Comparison of ENCODE assay signal across 10 mouse cellular contexts in the genomic region with DNA sequence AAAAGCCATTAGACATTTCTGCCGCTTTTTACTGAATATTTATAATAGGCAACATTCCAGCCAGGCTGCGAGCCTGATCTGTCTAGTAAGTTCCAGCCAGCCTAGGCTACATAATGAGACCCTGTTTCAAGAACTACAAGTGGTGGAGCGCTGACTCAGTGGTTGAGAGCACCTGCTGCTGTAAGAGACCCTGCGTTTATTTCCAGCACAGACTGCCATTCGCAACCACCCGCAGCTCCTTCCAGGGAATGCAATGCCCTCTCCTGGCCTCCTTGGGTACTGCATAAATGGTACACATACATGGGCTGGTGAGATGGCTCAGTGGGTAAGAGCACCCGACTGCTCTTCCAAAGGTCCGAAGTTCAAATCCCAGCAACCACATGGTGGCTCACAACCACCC. TPM values are rescaled to one million over a fixed set of nuclear protein-coding genes. Genes with fewer than 3 reads are reported as not detected.
DNase-seq lines count a peak whose midpoint lies in the region; ATAC-seq and TF ChIP-seq lines count a peak whose summit lies in the region.
"Had no signal": no experiment of that assay in that cellular context is flagged by ENCODE, and none has a peak within 500 bp of the region (broad histone marks: within the 10 kb centered on the region; RNA-seq: fewer than 3 reads in every experiment).

No protein-coding gene starts in this region.

- intact Hi-C loops in heart, postnatal 25 days (cut with DNase I), result no loop called here

- peaks cover 39% of the 10 kb centered on the region for H3K4me1 ChIP-seq in heart, embryonic 10.5 days
- no peaks in the 10 kb centered on the region for H3K4me1 ChIP-seq in midbrain, postnatal 0 days (ENCODE audit: insufficient read depth, low read length)
- H3K4me1 ChIP-seq in midbrain, embryonic 15.5 days, result no peaks in the 10 kb centered on the region

- no peaks in the 10 kb centered on the region for H3K9me3 ChIP-seq in heart, embryonic 10.5 days
- no peaks in the 10 kb centered on the region for H3K9me3 ChIP-seq in midbrain, postnatal 0 days (ENCODE audit: low read length)
- no peaks in the 10 kb centered on the region for H3K9me3 ChIP-seq in midbrain, embryonic 15.5 days

- no peak overlapping the region for H3K27ac ChIP-seq in heart, embryonic 10.5 days
- no peak overlapping the region for H3K27ac ChIP-seq in midbrain, postnatal 0 days (ENCODE audit: low read depth, low read length)
- H3K27ac ChIP-seq in midbrain, embryonic 15.5 days, result no peak overlapping the region
- H3K27ac ChIP-seq: macrophage had no signal

- 89% methylated on average over 8 of the region's 8 CpGs for WGBS in heart, embryonic 10.5 days
- 93% methylated on average over 8 of the region's 8 CpGs for WGBS in midbrain, postnatal 0 days
- 94% methylated on average over 8 of the region's 8 CpGs for WGBS in midbrain, embryonic 15.5 days

- peak; percentile 42 for TF ChIP-seq CTCF in midbrain, postnatal 0 days (IDR thresholded peaks at IDR 0.05)

- DNase-seq in heart, embryonic 10.5 days (ENCODE audit: low spot score), result peak; percentile 73
- no peak for DNase-seq in heart, postnatal 25 days (ENCODE audit: low spot score)
- DNase-seq in midbrain, postnatal 0 days (ENCODE audit: low spot score), result no peak
- peak; percentile 29 for DNase-seq in brain, adult 2 months (ENCODE audit: low read depth, low spot score)
- peak; percentile 58 for DNase-seq in splenic B cell, adult 2 months (ENCODE audit: low read depth, low spot score)
- DNase-seq in adrenal gland, postnatal 36 days, result no peak

- H3K4me2 ChIP-seq in midbrain, postnatal 0 days (ENCODE audit: low read depth, low read length, poor library complexity, severe bottlenecking), result no peak overlapping the region
- H3K4me2 ChIP-seq in midbrain, embryonic 15.5 days, result no peak overlapping the region

- no peak for ATAC-seq in midbrain, postnatal 0 days (ENCODE audit: low FRiP score)
- no peak for ATAC-seq in midbrain, embryonic 15.5 days (replicated peaks)
- ATAC-seq in granulocyte monocyte progenitor cell, adult 5-6 weeks (replicated peaks; ENCODE audit: poor library complexity, severe bottlenecking), result no peak
- ATAC-seq: activated CD4-positive, CD25-positive, alpha-beta regulatory T cell, adult 4 months had no signal

- H3K36me3 ChIP-seq in heart, embryonic 10.5 days, result peaks cover 49% of the 10 kb centered on the region
- 0 out of 2 replicates have a peak, but pooled peaks cover 3% of the 10 kb centered on the region for H3K36me3 ChIP-seq in midbrain, postnatal 0 days (ENCODE audit: insufficient read depth, low read length)
- H3K36me3 ChIP-seq in midbrain, embryonic 15.5 days (replicated peaks), result no peaks in the 10 kb centered on the region
- no peaks in the 10 kb centered on the region for H3K36me3 ChIP-seq in splenic B cell, adult 2 months (ENCODE audit: control insufficient read depth, insufficient read depth, low read length, poor library complexity, severe bottlenecking)

- H3K27me3 ChIP-seq in heart, embryonic 10.5 days (ENCODE audit: insufficient read depth, poor library complexity, severe bottlenecking), result no peaks in the 10 kb centered on the region
- H3K27me3 ChIP-seq in midbrain, postnatal 0 days (ENCODE audit: insufficient read depth, low read length), result no peaks in the 10 kb centered on the region
- H3K27me3 ChIP-seq in midbrain, embryonic 15.5 days (replicated peaks), result no peaks in the 10 kb centered on the region
- H3K27me3 ChIP-seq in splenic B cell, adult 2 months (ENCODE audit: control insufficient read depth, insufficient read depth, low read length, poor library complexity, severe bottlenecking), result no peaks in the 10 kb centered on the region

- no peak overlapping the region for H3K4me3 ChIP-seq in heart, embryonic 10.5 days
- H3K4me3 ChIP-seq in midbrain, postnatal 0 days (ENCODE audit: low read depth, low read length), result no peak overlapping the region
- H3K4me3 ChIP-seq in midbrain, embryonic 15.5 days, result no peak overlapping the region

- no peak overlapping the region for H3K9ac ChIP-seq in midbrain, postnatal 0 days (replicated peaks; ENCODE audit: low read length, poor library complexity, severe bottlenecking)
- H3K9ac ChIP-seq in midbrain, embryonic 15.5 days, result no peak overlapping the region

RNA-seq across cellular contexts. Expression of gene Nmt1, which starts 18.8 kb away (rescaled TPM):
- 58.4 and 59.0 TPM in 2 replicates for polyA plus RNA-seq in heart, embryonic 10.5 days (2016; fragmentation: Nextera tagmentation; extraction: Ambion mirVana)
- total RNA-seq in heart, postnatal 25 days (2021), result 10 to 100 TPM; 65.2 to 66.1 TPM
- 48.6 and 56.3 TPM in 2 replicates for total RNA-seq in midbrain, postnatal 0 days (2014; rRNA removed)
- 39.1 and 40.5 TPM in 2 replicates for polyA plus RNA-seq in midbrain, postnatal 0 days (2015; fragmentation: Nextera tagmentation; extraction: Ambion mirVana)
- 26.8 and 35.5 TPM in 2 replicates for polyA plus RNA-seq in midbrain, embryonic 15.5 days (2015; fragmentation: Nextera tagmentation; extraction: Ambion mirVana)
- total RNA-seq in adrenal gland, postnatal 36 days (2021), result 100 to 1,000 TPM; 100 to 114 TPM
- total RNA-seq in granulocyte monocyte progenitor cell, adult 5-6 weeks (2014; fragmentation: Nextera tagmentation), result 39.2 and 44.9 TPM in 2 replicates
- 54.1 and 58.9 TPM in 2 replicates for total RNA-seq in granulocyte monocyte progenitor cell, adult 5-6 weeks (2017)

RNA-seq across cellular contexts. Expression of gene Dcakd, which starts 18.9 kb away (rescaled TPM):
- polyA plus RNA-seq in heart, embryonic 10.5 days (2016; fragmentation: Nextera tagmentation; extraction: Ambion mirVana), result 113 and 137 TPM in 2 replicates
- total RNA-seq in heart, postnatal 25 days (2021), result 10 to 100 TPM; 83.5 to 84.3 TPM
- total RNA-seq in midbrain, postnatal 0 days (2014; rRNA removed), result 154 and 191 TPM in 2 replicates
- 165 and 173 TPM in 2 replicates for polyA plus RNA-seq in midbrain, postnatal 0 days (2015; fragmentation: Nextera tagmentation; extraction: Ambion mirVana)
- 182 and 184 TPM in 2 replicates for polyA plus RNA-seq in midbrain, embryonic 15.5 days (2015; fragmentation: Nextera tagmentation; extraction: Ambion mirVana)
- total RNA-seq in adrenal gland, postnatal 36 days (2021), result 10 to 100 TPM; 65.4 to 66.8 TPM
- total RNA-seq in granulocyte monocyte progenitor cell, adult 5-6 weeks (2014; fragmentation: Nextera tagmentation), result 30.5 and 40.9 TPM in 2 replicates
- total RNA-seq in granulocyte monocyte progenitor cell, adult 5-6 weeks (2017), result 14.3 and 17.0 TPM in 2 replicates

Comparison
In these comparisons a context has a peak if more than half of its experiments do, and no peak if none do; other contexts are left out.
1. DNase-seq: peak in heart, embryonic 10.5 days (single experiment), brain, adult 2 months (single experiment) and splenic B cell, adult 2 months (single experiment); none in heart, postnatal 25 days (single experiment), midbrain, postnatal 0 days (single experiment) and adrenal gland, postnatal 36 days (0 of 2).